Mouse (Mus musculus) erythroblast, embryonic 14.5 days (primary cell): ENCODE measurements around the gene Dennd1a.

ENCODE experiments used
- GATA1 ChIP-seq: IDR thresholded peaks from 2 replicates; pipeline ENCODE4 v1.6.1; 2012; ENCODE audit warnings: low read length, inconsistent platforms, mixed read lengths
- TAL1 ChIP-seq: IDR thresholded peaks from 3 replicates; pipeline ENCODE4 v1.6.1; 2012; ENCODE audit warnings: low read length, inconsistent platforms, mixed read lengths

DNA sequence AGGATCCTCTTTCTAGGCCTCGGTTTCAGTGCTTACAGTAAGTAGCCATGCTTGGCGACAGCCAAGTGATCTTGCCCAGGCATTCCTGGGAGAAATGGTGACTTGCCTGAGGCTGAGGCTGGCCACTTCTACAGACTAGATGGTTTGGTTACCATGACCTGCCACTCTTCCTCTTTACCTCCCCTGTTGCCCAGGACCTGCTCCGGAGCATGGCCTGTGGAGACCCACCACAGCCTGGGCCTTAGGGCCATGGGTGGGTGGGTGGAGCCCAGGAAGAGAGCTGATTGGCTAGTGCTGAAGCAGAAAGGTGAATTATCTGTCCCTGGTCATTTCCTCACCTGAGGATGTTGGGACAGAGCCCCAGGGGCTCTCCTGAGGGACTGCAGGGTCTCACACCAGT is 519.5 kb downstream of the Dennd1a start:
- TF ChIP-seq TAL1 = no peak
- no peak for TF ChIP-seq GATA1
